Mouse (Mus musculus) heart, postnatal 25 days (tissue): ENCODE data around the gene Spata16. TPM values are rescaled to one million over a fixed set of nuclear protein-coding genes. Genes with fewer than 3 reads are reported as not detected.
"Not testable (repeated sequence)": the region's sequence is repeated elsewhere in the genome, so short reads cannot be mapped to it uniquely, and the experiment has no call there.

Experiments used
- DNase-seq: peaks from one replicate; pipeline ENCODE4 v3.0.0; 2022; ENCODE audit warnings: low spot score
- intact Hi-C: fragments of 180-260 bp; cut with DNase I; formaldehyde crosslinking; loops from one replicate; pipeline ENCODE4 v1.15.1; 2025
- total RNA-seq, 2 experiments: library from RNA; stranded (reverse); gene quantifications; 2 replicates each; pipeline ENCODE4 v1.2.3; 2021

Spata16 gene
- total RNA-seq: not detected

- intact Hi-C loops: no loop called here
- no peak for DNase-seq
Observed at GRCm38 (mm10) chr3:26637402-26637801, at the start of gene Spata16. Spata16 (plus strand) TSS chr3:26637620.

- intact Hi-C loops: no loop called here
- no peak for DNase-seq
Observed at GRCm38 (mm10) chr3:26604861-26605260, 32.6 kb upstream of the Spata16 start.

GRCm38 (mm10) chr3:26608531-26608930 is 28.9 kb upstream of the Spata16 start:
- intact Hi-C loops: no loop called here
- no peak for DNase-seq

GRCm38 (mm10) chr3:26639214-26639613 is 1.8 kb downstream of the Spata16 start:
- DNase-seq: no peak
- intact Hi-C loops: no loop called here

GRCm38 (mm10) chr3:26639851-26640250 is 2.4 kb downstream of the Spata16 start:
- DNase-seq: no peak
- intact Hi-C loops: no loop called here

GRCm38 (mm10) chr3:26640321-26641075 is 3.1 kb downstream of the Spata16 start:
- intact Hi-C loops: no loop called here
- no peak for DNase-seq

- intact Hi-C loops: no loop called here
- no peak for DNase-seq
Observed at GRCm38 (mm10) chr3:26641351-26642249, 4.2 kb downstream of the Spata16 start.

- no peak for DNase-seq
- intact Hi-C loops: no loop called here
Observed at GRCm38 (mm10) chr3:26644136-26644535, 6.7 kb downstream of the Spata16 start.

- no peak for DNase-seq
- intact Hi-C loops: no loop called here
Observed at GRCm38 (mm10) chr3:26646834-26647233, 9.4 kb downstream of the Spata16 start.

- intact Hi-C loops: no loop called here
- no peak for DNase-seq
Observed at GRCm38 (mm10) chr3:26685832-26686231, 48.4 kb downstream of the Spata16 start.

GRCm38 (mm10) chr3:26709492-26709891 is 72.1 kb downstream of the Spata16 start:
- DNase-seq, intact Hi-C loops: not testable (repeated sequence)

- no peak for DNase-seq
- intact Hi-C loops: no loop called here
Observed at GRCm38 (mm10) chr3:26727526-26727925, 90.1 kb downstream of the Spata16 start.

- no peak for DNase-seq
- intact Hi-C loops: no loop called here
Observed at GRCm38 (mm10) chr3:26750492-26750891, 113.1 kb downstream of the Spata16 start.

GRCm38 (mm10) chr3:26752441-26752840 is 115.0 kb downstream of the Spata16 start:
- no peak for DNase-seq
- intact Hi-C loops: no loop called here

GRCm38 (mm10) chr3:26793334-26794101 is 156.1 kb downstream of the Spata16 start:
- no peak for DNase-seq
- intact Hi-C loops: no loop called here

GRCm38 (mm10) chr3:26795851-26796538 is 158.6 kb downstream of the Spata16 start:
- no peak for DNase-seq
- intact Hi-C loops: no loop called here

- intact Hi-C loops: no loop called here
- no peak for DNase-seq
Observed at GRCm38 (mm10) chr3:26796954-26797353, 159.5 kb downstream of the Spata16 start.

GRCm38 (mm10) chr3:26814307-26814706 is 176.9 kb downstream of the Spata16 start:
- no peak for DNase-seq
- intact Hi-C loops: no loop called here

- no peak for DNase-seq
- intact Hi-C loops: no loop called here
Observed at GRCm38 (mm10) chr3:26815764-26816163, 178.3 kb downstream of the Spata16 start.

GRCm38 (mm10) chr3:26819398-26819797 is 182.0 kb downstream of the Spata16 start:
- intact Hi-C loops: no loop called here
- no peak for DNase-seq
